Mouse (Mus musculus) cerebellum, adult 2 months (tissue): ENCODE results near the gene Jph4.

ENCODE experiments used
- CTCF ChIP-seq: fragments of 200-500 bp; IDR thresholded peaks from 2 replicates; pipeline ENCODE4 v1.5.1; 2011; ENCODE audit warnings: low read depth, mild to moderate bottlenecking, control low read depth, low read length, moderate library complexity, borderline replicate concordance; ENCODE audit not compliant: insufficient read depth
- POLR2A ChIP-seq: fragments of 200-500 bp; IDR thresholded peaks from 2 replicates; pipeline ENCODE4 v1.6.1; 2011; ENCODE audit warnings: low read length, control low read depth, borderline replicate concordance; ENCODE audit not compliant: insufficient read depth

GRCm38 (mm10) chr14:55086009-55086514 is 30.7 kb downstream of the Jph4 start:
- no peak for TF ChIP-seq CTCF
- TF ChIP-seq POLR2A = no peak
